Mouse (Mus musculus): ENCODE measurements around the gene Rnf130.

Gene Rnf130

GRCm38 (mm10) chr11:50024445-50024832 is 707 bp upstream of the Rnf130 start:
- no peak for DNase-seq (ENCODE audit: low spot score)

- DNase-seq (ENCODE audit: low spot score): no peak
These were observed 775 bp downstream of the Rnf130 start for GRCm38 (mm10) chr11:50025721-50026520.

- no peak for DNase-seq (ENCODE audit: low spot score)
These were observed 1.5 kb downstream of the Rnf130 start for GRCm38 (mm10) chr11:50026521-50027090.

GRCm38 (mm10) chr11:50028416-50028815 is 3.3 kb downstream of the Rnf130 start:
- DNase-seq (ENCODE audit: low spot score): no peak

GRCm38 (mm10) chr11:50034155-50034554 is 9.0 kb downstream of the Rnf130 start:
- DNase-seq (ENCODE audit: low spot score): no peak

- no peak for DNase-seq (ENCODE audit: low spot score)
These were observed 10.6 kb downstream of the Rnf130 start for GRCm38 (mm10) chr11:50035726-50036125.

- DNase-seq (ENCODE audit: low spot score): no peak
These were observed 11.8 kb downstream of the Rnf130 start for GRCm38 (mm10) chr11:50036781-50037460.

GRCm38 (mm10) chr11:50038757-50039156 is 13.6 kb downstream of the Rnf130 start:
- DNase-seq (ENCODE audit: low spot score): no peak

GRCm38 (mm10) chr11:50041148-50041547 is 16.0 kb downstream of the Rnf130 start:
- no peak for DNase-seq (ENCODE audit: low spot score)

- no peak for DNase-seq (ENCODE audit: low spot score)
These were observed 17.3 kb downstream of the Rnf130 start for GRCm38 (mm10) chr11:50042345-50042997.

- DNase-seq (ENCODE audit: low spot score): no peak
These were observed 19.3 kb downstream of the Rnf130 start for GRCm38 (mm10) chr11:50044454-50044853.

GRCm38 (mm10) chr11:50047610-50048009 is 22.5 kb downstream of the Rnf130 start:
- no peak for DNase-seq (ENCODE audit: low spot score)

GRCm38 (mm10) chr11:50048115-50048514 is 23.0 kb downstream of the Rnf130 start:
- no peak for DNase-seq (ENCODE audit: low spot score)

GRCm38 (mm10) chr11:50050392-50050791 is 25.2 kb downstream of the Rnf130 start:
- DNase-seq (ENCODE audit: low spot score): no peak

GRCm38 (mm10) chr11:50057713-50058112 is 32.6 kb downstream of the Rnf130 start:
- DNase-seq (ENCODE audit: low spot score): no peak

GRCm38 (mm10) chr11:50058277-50058676 is 33.1 kb downstream of the Rnf130 start:
- DNase-seq (ENCODE audit: low spot score): no peak

- DNase-seq (ENCODE audit: low spot score): no peak
These were observed 33.9 kb downstream of the Rnf130 start for GRCm38 (mm10) chr11:50059045-50059444.

- no peak for DNase-seq (ENCODE audit: low spot score)
These were observed 37.0 kb downstream of the Rnf130 start for GRCm38 (mm10) chr11:50062116-50062515.

GRCm38 (mm10) chr11:50066088-50066487 is 40.9 kb downstream of the Rnf130 start:
- no peak for DNase-seq (ENCODE audit: low spot score)

GRCm38 (mm10) chr11:50073830-50074229 is 48.7 kb downstream of the Rnf130 start:
- no peak for DNase-seq (ENCODE audit: low spot score)

- DNase-seq (ENCODE audit: low spot score): no peak
These were observed 51.6 kb downstream of the Rnf130 start for GRCm38 (mm10) chr11:50076756-50077155.

GRCm38 (mm10) chr11:50081365-50082190 is 56.4 kb downstream of the Rnf130 start:
- DNase-seq (ENCODE audit: low spot score): no peak

All from urinary bladder, postnatal 14 days (tissue).